Mouse (Mus musculus): ENCODE data around the gene 2010111I01Rik. TPM values are rescaled to one million over a fixed set of nuclear protein-coding genes. Genes with fewer than 3 reads are reported as not detected.
"Not testable (repeated sequence)": the region's sequence is repeated elsewhere in the genome, so short reads cannot be mapped to it uniquely, and the experiment has no call there.

2010111I01Rik gene
- polyA plus RNA-seq, 1 experiment from 2014 or later: 34.6 TPM

- peaks cover 4% of the 10 kb centered on the region for H3K36me3 ChIP-seq
- DNase-seq (ENCODE audit: low spot score): no peak
- no peaks in the 10 kb centered on the region for H3K9me3 ChIP-seq
- 87% methylated on average over 3 of the region's 3 CpGs for WGBS
- H3K27me3 ChIP-seq (ENCODE audit: insufficient read depth, poor library complexity, severe bottlenecking): no peaks in the 10 kb centered on the region
- H3K27ac ChIP-seq: no peak overlapping the region
- H3K4me3 ChIP-seq: no peak overlapping the region
- H3K4me1 ChIP-seq (replicated peaks): peaks cover 6% of the 10 kb centered on the region
Measured at GRCm38 (mm10) chr13:62972403-62972802, 7.7 kb downstream of the 2010111I01Rik start.

DNA sequence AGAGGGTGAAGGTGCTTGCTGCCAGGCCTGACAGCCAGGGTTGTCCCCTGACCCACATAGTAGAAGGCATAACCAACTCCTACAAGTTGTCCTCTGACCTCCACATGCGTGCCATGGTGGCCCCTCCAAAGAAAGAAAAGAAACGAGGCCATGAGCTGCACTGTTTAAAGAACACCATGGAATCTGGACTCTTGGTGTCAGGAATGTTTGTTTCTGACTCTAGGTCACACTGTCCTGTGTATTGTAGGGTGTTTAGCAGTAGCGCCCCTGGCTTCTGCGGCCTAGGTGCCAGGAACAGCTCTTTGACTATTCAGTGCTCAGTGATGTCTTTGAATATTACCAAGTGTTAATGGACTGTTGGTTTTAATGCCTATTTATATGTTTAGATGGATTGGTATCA, 8.4 kb downstream of the 2010111I01Rik start:
- Histone ChIP-seq H3K27ac (no peak overlapping the region), H3K36me3 (no peaks in the 10 kb centered on the region; the same call in 1 of the 2 replicates), H3K27me3 (ENCODE audit: insufficient read depth, poor library complexity, severe bottlenecking) (no peaks in the 10 kb centered on the region), H3K4me3 (no peak overlapping the region), H3K4me1 (replicated peaks) (peaks cover 6% of the 10 kb centered on the region), H3K9me3 (no peaks in the 10 kb centered on the region)
- WGBS: 80% methylated on average over 4 of the region's 4 CpGs
- no peak for DNase-seq (ENCODE audit: low spot score)

DNA sequence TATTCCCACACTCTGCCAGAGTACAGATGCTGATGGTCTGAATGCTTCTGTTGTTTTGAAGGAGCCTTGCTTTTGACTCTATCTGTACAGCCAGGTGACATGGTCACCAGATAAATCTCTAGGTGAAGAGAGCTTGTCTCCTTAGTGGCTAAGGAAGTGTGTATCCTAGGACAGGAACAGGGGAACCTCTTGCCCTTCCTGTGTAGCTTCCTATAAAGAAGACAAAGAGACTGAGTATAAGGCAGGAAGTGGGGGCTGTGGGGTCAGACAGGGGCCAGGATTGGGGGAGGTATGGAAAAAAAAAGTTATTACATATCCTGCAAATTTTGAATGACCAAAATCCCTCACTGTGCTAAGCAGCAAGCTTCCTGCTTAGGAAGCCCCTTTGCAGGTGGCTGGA, 13.4 kb downstream of the 2010111I01Rik start:
- Histone ChIP-seq H3K36me3 (no peaks in the 10 kb centered on the region), H3K27me3 (ENCODE audit: insufficient read depth, poor library complexity, severe bottlenecking) (no peaks in the 10 kb centered on the region), H3K9me3 (no peaks in the 10 kb centered on the region), H3K27ac (no peak overlapping the region), H3K4me3 (no peak overlapping the region), H3K4me1 (replicated peaks) (peaks cover 11% of the 10 kb centered on the region)
- DNase-seq (ENCODE audit: low spot score): no peak

GRCm38 (mm10) chr13:62978784-62979183, 14.1 kb downstream of the 2010111I01Rik start:
- no peak for DNase-seq (ENCODE audit: low spot score)
- H3K27me3 ChIP-seq (ENCODE audit: insufficient read depth, poor library complexity, severe bottlenecking): no peaks in the 10 kb centered on the region
- no peak overlapping the region for H3K4me3 ChIP-seq
- no peaks in the 10 kb centered on the region for H3K36me3 ChIP-seq
- WGBS: 82% methylated on average over 4 of the region's 4 CpGs
- no peak overlapping the region for H3K27ac ChIP-seq
- H3K4me1 ChIP-seq (replicated peaks): peaks cover 10% of the 10 kb centered on the region
- H3K9me3 ChIP-seq: no peaks in the 10 kb centered on the region

GRCm38 (mm10) chr13:62979215-62979614, 14.5 kb downstream of the 2010111I01Rik start:
- no peaks in the 10 kb centered on the region for H3K27me3 ChIP-seq (ENCODE audit: insufficient read depth, poor library complexity, severe bottlenecking)
- H3K9me3 ChIP-seq: no peaks in the 10 kb centered on the region
- 0 out of 2 replicates have a peak, but pooled peaks cover 6% of the 10 kb centered on the region for H3K4me1 ChIP-seq (replicated peaks)
- H3K4me3 ChIP-seq: no peak overlapping the region
- no peaks in the 10 kb centered on the region for H3K36me3 ChIP-seq
- WGBS: 85% methylated on average over 4 of the region's 4 CpGs
- H3K27ac ChIP-seq: no peak overlapping the region
- no peak for DNase-seq (ENCODE audit: low spot score)

DNA sequence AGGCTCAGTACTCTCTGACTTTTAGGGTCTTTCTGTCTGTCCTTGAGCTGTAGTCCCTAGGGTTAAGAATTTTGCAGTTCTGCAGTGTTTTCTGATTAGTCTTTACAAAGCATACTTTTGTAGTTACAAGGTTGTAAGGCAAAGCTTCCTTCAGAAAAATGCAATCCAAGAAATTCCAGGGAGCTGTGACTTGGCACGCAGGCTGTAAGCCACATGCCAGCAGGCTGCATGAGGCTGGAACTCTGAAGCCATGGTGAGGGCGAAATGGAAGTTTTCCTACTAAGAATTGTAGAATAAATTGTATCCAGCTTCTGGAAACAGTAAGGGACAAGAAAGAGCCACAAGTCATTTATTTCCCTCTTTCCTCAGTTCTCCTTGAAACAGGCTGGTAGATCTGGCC, 15.4 kb downstream of the 2010111I01Rik start:
- DNase-seq (ENCODE audit: low spot score): no peak
- 86% methylated on average over 2 of the region's 2 CpGs for WGBS
- H3K4me3 ChIP-seq: no peak overlapping the region
- no peaks in the 10 kb centered on the region for H3K9me3 ChIP-seq
- no peaks in the 10 kb centered on the region for H3K27me3 ChIP-seq (ENCODE audit: insufficient read depth, poor library complexity, severe bottlenecking)
- no peaks in the 10 kb centered on the region for H3K36me3 ChIP-seq
- no peak overlapping the region for H3K27ac ChIP-seq
- 0 out of 2 replicates have a peak, but pooled peaks cover 5% of the 10 kb centered on the region for H3K4me1 ChIP-seq (replicated peaks)

GRCm38 (mm10) chr13:62984485-62984884, 19.8 kb downstream of the 2010111I01Rik start:
- no peaks in the 10 kb centered on the region for H3K4me1 ChIP-seq (replicated peaks)
- no peak overlapping the region for H3K27ac ChIP-seq
- no peaks in the 10 kb centered on the region for H3K36me3 ChIP-seq
- H3K9me3 ChIP-seq: no peaks in the 10 kb centered on the region
- WGBS: 87% methylated on average over 3 of the region's 3 CpGs
- no peaks in the 10 kb centered on the region for H3K27me3 ChIP-seq (ENCODE audit: insufficient read depth, poor library complexity, severe bottlenecking)
- DNase-seq (ENCODE audit: low spot score): no peak
- no peak overlapping the region for H3K4me3 ChIP-seq

DNA sequence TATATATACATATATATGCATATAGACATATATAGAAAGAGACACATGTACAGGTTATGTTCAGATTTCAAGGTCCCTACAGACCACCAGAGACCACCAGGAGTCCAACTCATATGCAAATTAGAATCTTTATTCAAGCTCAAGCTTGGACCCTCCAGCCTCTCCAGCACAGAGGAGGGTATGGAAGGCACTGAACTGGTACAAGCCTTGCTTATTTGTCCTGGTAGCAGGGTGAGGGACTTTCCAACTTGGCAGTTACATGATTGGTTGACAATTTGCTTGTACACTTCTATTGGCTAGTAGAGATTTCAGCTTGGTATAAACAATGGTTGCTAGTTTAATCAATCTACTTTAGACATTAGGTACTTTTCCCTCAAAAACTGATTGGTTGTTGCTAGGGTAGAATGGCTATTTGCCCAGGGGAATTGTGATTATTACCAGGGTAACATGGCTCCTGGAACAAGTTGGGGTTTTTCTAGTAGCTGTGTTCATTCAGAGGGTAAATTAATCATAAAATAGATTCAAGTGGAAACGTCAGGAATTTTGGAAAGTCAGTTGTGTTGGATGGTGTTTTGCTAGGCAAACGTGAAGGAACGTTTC, 25.3 kb downstream of the 2010111I01Rik start:
- Histone ChIP-seq H3K27ac (no peak overlapping the region), H3K4me3 (no peak overlapping the region), H3K9me3 (no peaks in the 10 kb centered on the region), H3K4me1 (replicated peaks) (no peaks in the 10 kb centered on the region), H3K27me3 (ENCODE audit: insufficient read depth, poor library complexity, severe bottlenecking) (no peaks in the 10 kb centered on the region), H3K36me3 (no peaks in the 10 kb centered on the region)
- DNase-seq (ENCODE audit: low spot score): no peak
- WGBS: 82% methylated on average over 3 of the region's 3 CpGs

- Histone ChIP-seq H3K27me3 (ENCODE audit: insufficient read depth, poor library complexity, severe bottlenecking) (no peaks in the 10 kb centered on the region), H3K4me1 (replicated peaks) (no peaks in the 10 kb centered on the region), H3K9me3 (no peaks in the 10 kb centered on the region), H3K4me3 (no peak overlapping the region), H3K27ac (no peak overlapping the region), H3K36me3 (no peaks in the 10 kb centered on the region)
- DNase-seq (ENCODE audit: low spot score): no peak
- 83% methylated on average over 5 of the region's 5 CpGs for WGBS
Measured at GRCm38 (mm10) chr13:62993543-62994477, 29.1 kb downstream of the 2010111I01Rik start.

- no peaks in the 10 kb centered on the region for H3K36me3 ChIP-seq
- H3K27me3 ChIP-seq (ENCODE audit: insufficient read depth, poor library complexity, severe bottlenecking): no peaks in the 10 kb centered on the region
- 91% methylated on average over 2 of the region's 2 CpGs for WGBS
- H3K27ac ChIP-seq: no peak overlapping the region
- no peaks in the 10 kb centered on the region for H3K9me3 ChIP-seq
- no peak overlapping the region for H3K4me3 ChIP-seq
- no peaks in the 10 kb centered on the region for H3K4me1 ChIP-seq (replicated peaks)
- no peak for DNase-seq (ENCODE audit: low spot score)
Measured at GRCm38 (mm10) chr13:62996767-62997166, 32.1 kb downstream of the 2010111I01Rik start.

- not testable (repeated sequence) for H3K4me1 ChIP-seq (replicated peaks); H3K4me3 ChIP-seq; H3K36me3 ChIP-seq; H3K27ac ChIP-seq; H3K27me3 ChIP-seq (ENCODE audit: insufficient read depth, poor library complexity, severe bottlenecking); H3K9me3 ChIP-seq; DNase-seq (ENCODE audit: low spot score)
- 89% methylated on average over 3 of the region's 3 CpGs for WGBS
Measured at GRCm38 (mm10) chr13:63007491-63007890, 42.8 kb downstream of the 2010111I01Rik start.

- no peaks in the 10 kb centered on the region for H3K9me3 ChIP-seq
- 89% methylated on average over 2 of the region's 2 CpGs for WGBS
- H3K27ac ChIP-seq: no peak overlapping the region
- H3K36me3 ChIP-seq: no peaks in the 10 kb centered on the region
- no peaks in the 10 kb centered on the region for H3K27me3 ChIP-seq (ENCODE audit: insufficient read depth, poor library complexity, severe bottlenecking)
- DNase-seq (ENCODE audit: low spot score): no peak
- no peaks in the 10 kb centered on the region for H3K4me1 ChIP-seq (replicated peaks)
- no peak overlapping the region for H3K4me3 ChIP-seq
Measured at GRCm38 (mm10) chr13:63010345-63011090, 45.8 kb downstream of the 2010111I01Rik start.

- Histone ChIP-seq H3K27me3 (ENCODE audit: insufficient read depth, poor library complexity, severe bottlenecking) (no peaks in the 10 kb centered on the region), H3K9me3 (no peaks in the 10 kb centered on the region), H3K36me3 (no peaks in the 10 kb centered on the region), H3K27ac (no peak overlapping the region), H3K4me1 (replicated peaks) (no peaks in the 10 kb centered on the region), H3K4me3 (no peak overlapping the region)
- 98% methylated on average over 1 of the region's 1 CpGs for WGBS
- no peak for DNase-seq (ENCODE audit: low spot score)
Measured at GRCm38 (mm10) chr13:63014353-63014752, 49.7 kb downstream of the 2010111I01Rik start.

Data from hindbrain, embryonic 10.5 days (tissue).